Mouse (Mus musculus) 3T3-L1 (cell line): ENCODE measurements at regions not wholly inside any gene's neighbourhood (a gene's known extent, or its start where the extent isn't known, plus 50 kb on each side); places are given as distances from the start of the nearest gene placed in this dataset.

Source experiments
- DNase-seq: peaks from one replicate; pipeline ENCODE4 v3.0.0-alpha.2; 2015; ENCODE audit warnings: low read depth, low spot score

GRCm38 (mm10) chr7:76142455-76142854 lies 87.2 kb upstream of the Agbl1 start:
- no peak for DNase-seq

GRCm38 (mm10) chr7:76146385-76146784 lies 83.3 kb upstream of the Agbl1 start:
- no peak for DNase-seq

- DNase-seq = no peak
Observed at GRCm38 (mm10) chr7:76156869-76157268, 72.8 kb upstream of the Agbl1 start.

GRCm38 (mm10) chr7:76164191-76164590 lies 65.5 kb upstream of the Agbl1 start:
- no peak for DNase-seq

- no peak for DNase-seq
Observed at GRCm38 (mm10) chr7:76164735-76165630, 64.7 kb upstream of the Agbl1 start.

- no peak for DNase-seq
Observed at GRCm38 (mm10) chr7:76170481-76170880, 59.2 kb upstream of the Agbl1 start.

GRCm38 (mm10) chr7:76176235-76176634 lies 53.5 kb upstream of the Agbl1 start:
- no peak for DNase-seq

GRCm38 (mm10) chr7:76177420-76177819 lies 52.3 kb upstream of the Agbl1 start:
- DNase-seq = no peak
